Mouse (Mus musculus): ENCODE measurements around the gene Zswim2.

DNA sequence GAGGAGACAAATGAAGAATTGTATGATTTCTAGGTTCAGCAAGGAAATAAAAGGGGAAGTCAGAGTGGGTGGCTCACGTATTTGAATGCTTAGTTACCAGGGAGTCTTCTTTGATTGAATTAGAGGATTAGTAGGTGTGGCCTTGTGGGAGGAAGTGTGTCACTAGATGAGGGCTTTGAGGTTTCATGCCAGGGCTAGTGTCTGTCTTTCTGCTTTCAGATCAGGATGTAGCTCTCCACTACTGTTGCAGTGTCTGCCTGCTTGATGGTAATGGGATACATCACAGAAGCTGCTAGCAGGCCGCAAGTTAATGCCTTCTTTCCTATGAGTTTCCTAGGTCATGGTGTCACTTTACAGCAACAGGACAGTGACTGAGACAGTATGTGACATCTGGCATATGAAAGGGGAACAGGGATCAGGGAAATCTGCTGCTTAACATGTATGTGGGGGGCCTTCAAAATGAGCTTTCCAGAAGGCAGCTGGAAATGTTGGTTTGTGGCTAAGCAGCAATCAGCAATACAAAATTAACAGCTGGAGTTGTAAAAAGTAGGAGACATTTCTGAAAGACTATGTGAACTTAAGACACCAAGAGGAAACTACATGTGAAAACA lies 11.4 kb downstream of the Zswim2 start:
- TF ChIP-seq RAD21 (IDR thresholded peaks at IDR 0.05; ENCODE audit: low read depth, low read length) (no peak), UBTF (IDR thresholded peaks at IDR 0.05; ENCODE audit: borderline replicate concordance, insufficient read depth, low read depth, low read length) (no peak), ETS1 (IDR thresholded peaks at IDR 0.05; ENCODE audit: low read depth, low read length) (no peak), TCF12 (IDR thresholded peaks at IDR 0.05; ENCODE audit: low read depth, low read length) (no peak), POLR2A (IDR thresholded peaks at IDR 0.05; ENCODE audit: control insufficient read depth in 1 of 2, insufficient read depth in 1 of 2, low read depth in 1 of 2, low read length in 2 of 2, poor library complexity in 1 of 2) (no peak), MAFK (IDR thresholded peaks at IDR 0.05; ENCODE audit: borderline replicate concordance, low read depth, low read length) (no peak), TAL1 (IDR thresholded peaks at IDR 0.05; ENCODE audit: low read length) (no peak), ZKSCAN1 (IDR thresholded peaks at IDR 0.05; ENCODE audit: low read depth, low read length) (no peak), CHD2 (IDR thresholded peaks at IDR 0.05; ENCODE audit: low read length) (no peak), CTCF (IDR thresholded peaks at IDR 0.05 in 2 of 3, conservative IDR thresholded peaks at IDR 0.05 in 1 of 3; ENCODE audit: control insufficient read depth in 1 of 3, insufficient read depth in 1 of 3, low read depth in 2 of 3, low read length in 3 of 3, poor library complexity in 1 of 3, severe bottlenecking in 1 of 3) (no peak), MAX (IDR thresholded peaks at IDR 0.05; ENCODE audit: low read length) (no peak), EP300 (IDR thresholded peaks at IDR 0.05; ENCODE audit: low read depth in 1 of 2, low read length in 2 of 2) (no peak), JUND (IDR thresholded peaks at IDR 0.05; ENCODE audit: low read depth, low read length) (no peak), ZMIZ1 (IDR thresholded peaks at IDR 0.05; ENCODE audit: low read depth, low read length) (no peak)

Data from MEL (cell line).